Mouse (Mus musculus) forebrain, embryonic 14.5 days (tissue): ENCODE results near the gene Gm13275. TPM values are rescaled to one million over a fixed set of nuclear protein-coding genes. Genes with fewer than 3 reads are reported as not detected.
"Not testable (repeated sequence)": the region's sequence is repeated elsewhere in the genome, so short reads cannot be mapped to it uniquely, and the experiment has no call there.

Experiments
- ATAC-seq: fragments of 200-750 bp; cut with Nextera tagmentation; 2 replicates; pipeline ENCODE4 v1.8.0; 2017; ENCODE audit warnings: mild to moderate bottlenecking, moderate library complexity
- DNase-seq: peaks from one replicate; pipeline ENCODE4 v3.0.0-alpha.2; 2015; ENCODE audit warnings: low spot score
- H3K27ac ChIP-seq: fragments of 300-500 bp; sonication (generic); 2 replicates; pipeline ENCODE4 v1.5.1; 2014; ENCODE audit warnings: low read depth, mild to moderate bottlenecking, control low read depth, low read length, moderate library complexity
- H3K27me3 ChIP-seq: fragments of 300-500 bp; sonication (generic); replicated peaks from 2 replicates; pipeline ENCODE4 v1.6.1; 2014; ENCODE audit warnings: low read length, control low read depth, mixed read lengths; ENCODE audit not compliant: control insufficient read depth, insufficient read depth
- H3K36me3 ChIP-seq: fragments of 300-500 bp; sonication (generic); 2 replicates; pipeline ENCODE4 v1.6.1; 2014; ENCODE audit warnings: low read length, control low read depth; ENCODE audit not compliant: control insufficient read depth, insufficient read depth
- H3K4me1 ChIP-seq: fragments of 300-500 bp; sonication (generic); 2 replicates; pipeline ENCODE4 v1.6.1; 2014; ENCODE audit warnings: antibody characterized with exemption, low read length, control low read depth; ENCODE audit not compliant: control insufficient read depth, insufficient read depth
- H3K4me2 ChIP-seq: fragments of 300-500 bp; sonication (generic); 2 replicates; pipeline ENCODE4 v1.6.1; 2014; ENCODE audit warnings: mild to moderate bottlenecking, control low read depth, low read length
- H3K4me3 ChIP-seq: fragments of 300-500 bp; sonication (generic); 2 replicates; pipeline ENCODE4 v1.5.1; 2014; ENCODE audit warnings: low read depth, low read length, control low read depth
- H3K9ac ChIP-seq: fragments of 300-500 bp; sonication (generic); 2 replicates; pipeline ENCODE4 v1.6.1; 2014; ENCODE audit warnings: mild to moderate bottlenecking, low read length, control low read depth, moderate library complexity
- H3K9me3 ChIP-seq: fragments of 300-500 bp; sonication (generic); replicated peaks from 2 replicates; pipeline ENCODE4 v1.6.1; 2016; ENCODE audit warnings: low read length, control low read depth, mixed read lengths; ENCODE audit not compliant: control insufficient read depth
- WGBS: fragments of 180-500 bp; shearing (Covaris S2); extraction: QIAGEN DNeasy Blood & Tissue Kit; methylation state at CpG from one replicate; pipeline ENCODE4 v1.1.7; 2014; 5-methylcytosine and 5-hydroxymethylcytosine counted together
- polyA plus RNA-seq: library from polyadenylated mRNA; unstranded; fragments of >200 nt; fragmentation: Nextera tagmentation; extraction: Ambion mirVana; gene quantifications from 2 replicates; pipeline ENCODE4 v1.2.1, GENCODE M21; 2014

Gm13275 gene
- polyA plus RNA-seq, 1 experiment from 2014 or later: not detected

- 76% methylated on average over 1 of the region's 1 CpGs for WGBS
- Histone ChIP-seq H3K4me1 (no peaks in the 10 kb centered on the region), H3K9me3 (no peaks in the 10 kb centered on the region), H3K36me3 (no peaks in the 10 kb centered on the region), H3K4me2 (no peak within 1 kb of the TSS), H3K27ac (no peak within 1 kb of the TSS), H3K27me3 (no peaks in the 10 kb centered on the region), H3K4me3 (no peak within 1 kb of the TSS), H3K9ac (no peak within 1 kb of the TSS)
- no peak for ATAC-seq
- no peak for DNase-seq
These were observed 25.4 kb downstream of the Gm13275 start, which contains the start of gene Ifna11 for GRCm38 (mm10) chr4:88819659-88820058. Gene Ifna11 (plus strand): TSS chr4:88819959.

- H3K4me2 ChIP-seq: no peak overlapping the region
- H3K27me3 ChIP-seq: no peaks in the 10 kb centered on the region
- no peak overlapping the region for H3K27ac ChIP-seq
- no peaks in the 10 kb centered on the region for H3K36me3 ChIP-seq
- ATAC-seq (no peak), DNase-seq (peak; percentile 56)
- WGBS: 18% methylated on average over 4 of the region's 4 CpGs
- H3K4me3 ChIP-seq: no peak overlapping the region
- no peaks in the 10 kb centered on the region for H3K4me1 ChIP-seq
- no peaks in the 10 kb centered on the region for H3K9me3 ChIP-seq
- no peak overlapping the region for H3K9ac ChIP-seq
These were observed 28.7 kb downstream of the Gm13275 start for GRCm38 (mm10) chr4:88822995-88823394.

GRCm38 (mm10) chr4:88827116-88827515 is 32.8 kb downstream of the Gm13275 start, which contains the start of gene Ifna6:
Gene Ifna6 (plus strand): TSS chr4:88827416.
- not testable (repeated sequence) for H3K9ac ChIP-seq, H3K4me1 ChIP-seq, H3K9me3 ChIP-seq, DNase-seq, ATAC-seq, H3K27ac ChIP-seq, H3K4me3 ChIP-seq, H3K36me3 ChIP-seq, H3K4me2 ChIP-seq, H3K27me3 ChIP-seq

GRCm38 (mm10) chr4:88830523-88830922 is 36.2 kb downstream of the Gm13275 start:
- no peak overlapping the region for H3K27ac ChIP-seq
- 23% methylated on average over 4 of the region's 4 CpGs for WGBS
- H3K4me3 ChIP-seq: no peak overlapping the region
- H3K27me3 ChIP-seq: no peaks in the 10 kb centered on the region
- ATAC-seq (no peak), DNase-seq (peak; percentile 48)
- H3K9me3 ChIP-seq: no peaks in the 10 kb centered on the region
- no peaks in the 10 kb centered on the region for H3K4me1 ChIP-seq
- no peaks in the 10 kb centered on the region for H3K36me3 ChIP-seq
- no peak overlapping the region for H3K4me2 ChIP-seq
- no peak overlapping the region for H3K9ac ChIP-seq

- not testable (repeated sequence) for H3K4me2 ChIP-seq, H3K36me3 ChIP-seq, H3K9ac ChIP-seq, H3K4me3 ChIP-seq, DNase-seq, H3K27ac ChIP-seq, ATAC-seq, H3K4me1 ChIP-seq, H3K27me3 ChIP-seq, H3K9me3 ChIP-seq
- 80% methylated on average over 1 of the region's 1 CpGs for WGBS
These were observed 40.9 kb downstream of the Gm13275 start, which contains the start of gene Ifna5 for GRCm38 (mm10) chr4:88835225-88835624. Gene Ifna5 (plus strand): TSS chr4:88835525.

- ATAC-seq (no peak), DNase-seq (peak; percentile 19)
- Histone ChIP-seq H3K9me3 (no peaks in the 10 kb centered on the region), H3K36me3 (no peaks in the 10 kb centered on the region), H3K4me2 (no peak overlapping the region), H3K27me3 (no peaks in the 10 kb centered on the region), H3K4me1 (no peaks in the 10 kb centered on the region), H3K4me3 (no peak overlapping the region), H3K9ac (no peak overlapping the region), H3K27ac (no peak overlapping the region)
- WGBS: 40% methylated on average over 3 of the region's 3 CpGs
These were observed 44.5 kb downstream of the Gm13275 start for GRCm38 (mm10) chr4:88838828-88839227.

- no peak for ATAC-seq
- no peak for DNase-seq
- Histone ChIP-seq H3K4me3 (no peak overlapping the region), H3K36me3 (no peaks in the 10 kb centered on the region), H3K27ac (no peak overlapping the region), H3K4me2 (no peak overlapping the region), H3K9me3 (no peaks in the 10 kb centered on the region), H3K9ac (no peak overlapping the region), H3K4me1 (no peaks in the 10 kb centered on the region), H3K27me3 (no peaks in the 10 kb centered on the region)
- 70% methylated on average over 3 of the region's 3 CpGs for WGBS
These were observed 45.8 kb downstream of the Gm13275 start for GRCm38 (mm10) chr4:88840058-88840457.

GRCm38 (mm10) chr4:88841438-88841911 is 47.2 kb downstream of the Gm13275 start, which contains the start of gene Ifna4:
Gene Ifna4 (plus strand): TSS chr4:88841861.
- Histone ChIP-seq H3K4me2 (no peak within 1 kb of the TSS), H3K9ac (no peak within 1 kb of the TSS), H3K36me3 (no peaks in the 10 kb centered on the region), H3K9me3 (no peaks in the 10 kb centered on the region), H3K4me3 (no peak within 1 kb of the TSS), H3K4me1 (no peaks in the 10 kb centered on the region), H3K27me3 (no peaks in the 10 kb centered on the region), H3K27ac (no peak within 1 kb of the TSS)
- WGBS: 35% methylated on average over 2 of the region's 2 CpGs
- ATAC-seq: no peak
- DNase-seq: no peak
